Mouse (Mus musculus) layer of hippocampus, adult 9-10 months (tissue): ENCODE measurements around the gene Inhba.

ENCODE experiments used
- DNase-seq: peaks from one replicate; pipeline ENCODE4 v3.0.0; 2022; ENCODE audit warnings: low spot score

Gene Inhba

GRCm38 (mm10) chr13:16023070-16024039 lies 11.7 kb downstream of the Inhba start:
- DNase-seq = peak; percentile 67

- no peak for DNase-seq
Observed at GRCm38 (mm10) chr13:16030557-16031057, 19.0 kb downstream of the Inhba start.

GRCm38 (mm10) chr13:16032425-16032824 lies 20.8 kb downstream of the Inhba start:
- DNase-seq = no peak

- no peak for DNase-seq
Observed at GRCm38 (mm10) chr13:16032935-16033592, 21.4 kb downstream of the Inhba start.

DNA sequence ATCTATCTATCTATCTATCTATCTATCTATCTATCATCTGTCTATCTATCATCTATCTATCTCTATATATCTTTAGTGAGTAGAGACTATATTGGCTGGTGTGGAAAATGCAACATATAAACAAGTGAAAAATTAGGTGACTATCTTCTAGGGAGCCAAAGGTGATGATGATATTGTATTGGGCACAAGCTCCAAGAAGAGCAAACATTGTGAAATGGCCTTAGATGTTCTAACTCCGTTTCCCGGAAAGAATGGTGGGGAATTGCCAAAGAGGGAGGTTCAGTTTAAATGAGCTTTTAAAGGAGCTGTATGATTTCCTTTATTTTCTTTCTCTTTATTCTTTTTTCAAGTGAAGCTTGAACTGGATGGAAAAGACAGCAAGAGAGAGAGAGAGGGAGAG lies 57.4 kb downstream of the Inhba start:
- DNase-seq = no peak

DNA sequence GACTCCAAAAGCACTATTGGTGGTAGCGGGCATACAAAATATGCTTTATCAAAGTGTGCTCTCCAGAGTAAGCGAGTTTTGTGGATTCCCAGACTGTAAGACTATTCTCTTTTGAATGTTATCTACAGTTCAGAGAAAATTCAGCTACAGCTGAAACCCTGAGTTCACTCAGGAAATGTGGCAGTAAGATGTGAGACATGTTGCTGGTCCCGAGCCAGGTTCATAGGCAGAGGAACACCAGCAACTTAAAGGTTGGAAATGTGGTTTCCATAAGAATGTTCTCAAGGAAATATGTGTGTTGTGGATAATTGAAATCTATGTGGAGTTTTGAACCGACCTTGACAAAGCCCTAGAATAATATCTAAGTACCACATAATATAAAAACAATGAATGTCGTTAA lies 65.6 kb downstream of the Inhba start:
- peak; percentile 0 for DNase-seq

GRCm38 (mm10) chr13:16078216-16078731 lies 66.6 kb downstream of the Inhba start:
- DNase-seq = no peak

GRCm38 (mm10) chr13:16080205-16080604 lies 68.6 kb downstream of the Inhba start:
- no peak for DNase-seq
